ENCODE assay signal across 15 mouse cellular contexts in genomic region chr12:41710608-41711007, GRCm38 (mm10).
"Had no signal": no experiment of that assay in that cellular context is flagged by ENCODE, and none has a peak within 500 bp of the region (broad histone marks: within the 10 kb centered on the region; RNA-seq: fewer than 3 reads in every experiment).

No protein-coding gene starts in this region.

- H3K4me3 ChIP-seq: layer of hippocampus, adult 2 months; limb, embryonic 10.5 days; liver, embryonic 12.5 days; megakaryocyte, embryonic 14.5 days; midbrain, embryonic 12.5 days; stomach, embryonic 15.5 days had no signal

- H3K9me3 ChIP-seq: limb, embryonic 10.5 days; liver, embryonic 12.5 days; midbrain, embryonic 12.5 days; stomach, embryonic 15.5 days had no signal

- H3K36me3 ChIP-seq: limb, embryonic 10.5 days; liver, embryonic 12.5 days; midbrain, embryonic 12.5 days; stomach, embryonic 15.5 days had no signal

- H3K9ac ChIP-seq: liver, embryonic 12.5 days; lung, embryonic 14.5 days; midbrain, embryonic 12.5 days; stomach, embryonic 15.5 days had no signal

- H3K4me1 ChIP-seq: limb, embryonic 10.5 days; liver, embryonic 12.5 days; megakaryocyte, embryonic 14.5 days; midbrain, embryonic 12.5 days; stomach, embryonic 15.5 days had no signal

- H3K27me3 ChIP-seq: liver, embryonic 12.5 days; megakaryocyte, embryonic 14.5 days; midbrain, embryonic 12.5 days; stomach, embryonic 15.5 days had no signal

- DNase-seq: kidney, postnatal 10 days; kidney, postnatal 4 days; lung, embryonic 14.5 days; lung, postnatal 14 days; right cerebral cortex, postnatal 14 days; thymus, adult 2 months; thymus, postnatal 25 days had no signal

- ATAC-seq: liver, embryonic 12.5 days; midbrain, embryonic 16.5 days had no signal

- H3K27ac ChIP-seq: layer of hippocampus, adult 2 months; limb, embryonic 10.5 days; liver, embryonic 12.5 days; macrophage; midbrain, embryonic 12.5 days; stomach, embryonic 15.5 days had no signal

- H3K4me2 ChIP-seq: liver, embryonic 12.5 days; lung, embryonic 14.5 days; midbrain, embryonic 12.5 days; stomach, embryonic 15.5 days had no signal
